Mouse (Mus musculus) adrenal gland, adult 8-10 months (tissue): Measurements from ENCODE around the gene Tnfsf11. TPM values are rescaled to one million over a fixed set of nuclear protein-coding genes. Genes with fewer than 3 reads are reported as not detected.

Experiments used
- DNase-seq: peaks from one replicate; pipeline ENCODE4 v3.0.0; 2022
- total RNA-seq, 4 experiments: library from RNA; stranded (reverse); gene quantifications; 2 replicates each; pipeline ENCODE4 v1.2.4; 2022

The Tnfsf11 gene
- not detected for total RNA-seq

- DNase-seq, result no peak
These were observed at the start of gene Tnfsf11 for GRCm38 (mm10) chr14:78307286-78308237. TSS of gene Tnfsf11 (minus strand) at chr14:78308043.

GRCm38 (mm10) chr14:78356764-78357163 is 48.9 kb upstream of the Tnfsf11 start:
- no peak for DNase-seq

- no peak for DNase-seq
These were observed 47.5 kb upstream of the Tnfsf11 start for GRCm38 (mm10) chr14:78355381-78355780.

GRCm38 (mm10) chr14:78352865-78353264 is 45.0 kb upstream of the Tnfsf11 start:
- DNase-seq, result peak; percentile 12

GRCm38 (mm10) chr14:78351544-78351943 is 43.7 kb upstream of the Tnfsf11 start:
- DNase-seq, result no peak

- DNase-seq, result no peak
These were observed 39.9 kb upstream of the Tnfsf11 start for GRCm38 (mm10) chr14:78347715-78348114.

- no peak for DNase-seq
These were observed 35.2 kb upstream of the Tnfsf11 start for GRCm38 (mm10) chr14:78343007-78343406.

GRCm38 (mm10) chr14:78342146-78342545 is 34.3 kb upstream of the Tnfsf11 start:
- DNase-seq, result no peak

GRCm38 (mm10) chr14:78333341-78333740 is 25.5 kb upstream of the Tnfsf11 start:
- no peak for DNase-seq

- no peak for DNase-seq
These were observed 23.5 kb upstream of the Tnfsf11 start for GRCm38 (mm10) chr14:78331368-78331767.

- DNase-seq, result no peak
These were observed 22.9 kb upstream of the Tnfsf11 start for GRCm38 (mm10) chr14:78330576-78331300.

GRCm38 (mm10) chr14:78329765-78330451 is 22.1 kb upstream of the Tnfsf11 start:
- no peak for DNase-seq

- DNase-seq, result no peak
These were observed 15.5 kb upstream of the Tnfsf11 start for GRCm38 (mm10) chr14:78323356-78323755.

GRCm38 (mm10) chr14:78322916-78323315 is 15.1 kb upstream of the Tnfsf11 start:
- no peak for DNase-seq

- DNase-seq, result no peak
These were observed 12.4 kb upstream of the Tnfsf11 start for GRCm38 (mm10) chr14:78320248-78320647.

GRCm38 (mm10) chr14:78319580-78319979 is 11.7 kb upstream of the Tnfsf11 start:
- no peak for DNase-seq

- no peak for DNase-seq
These were observed 11.2 kb upstream of the Tnfsf11 start for GRCm38 (mm10) chr14:78319000-78319399.

- no peak for DNase-seq
These were observed 9.8 kb upstream of the Tnfsf11 start for GRCm38 (mm10) chr14:78317623-78318022.

- no peak for DNase-seq
These were observed 6.9 kb downstream of the Tnfsf11 start for GRCm38 (mm10) chr14:78300914-78301313.

- DNase-seq, result no peak
These were observed 15.2 kb downstream of the Tnfsf11 start for GRCm38 (mm10) chr14:78292687-78293086.

GRCm38 (mm10) chr14:78289912-78290523 is 17.8 kb downstream of the Tnfsf11 start:
- DNase-seq, result no peak

GRCm38 (mm10) chr14:78288903-78289302 is 18.9 kb downstream of the Tnfsf11 start:
- no peak for DNase-seq
